Mouse (Mus musculus): ENCODE measurements around the gene Cers6. TPM values are rescaled to one million over a fixed set of nuclear protein-coding genes. Genes with fewer than 3 reads are reported as not detected.

Cers6 gene
- polyA plus RNA-seq, 1 experiment from 2014 or later: 80.1 TPM

DNA sequence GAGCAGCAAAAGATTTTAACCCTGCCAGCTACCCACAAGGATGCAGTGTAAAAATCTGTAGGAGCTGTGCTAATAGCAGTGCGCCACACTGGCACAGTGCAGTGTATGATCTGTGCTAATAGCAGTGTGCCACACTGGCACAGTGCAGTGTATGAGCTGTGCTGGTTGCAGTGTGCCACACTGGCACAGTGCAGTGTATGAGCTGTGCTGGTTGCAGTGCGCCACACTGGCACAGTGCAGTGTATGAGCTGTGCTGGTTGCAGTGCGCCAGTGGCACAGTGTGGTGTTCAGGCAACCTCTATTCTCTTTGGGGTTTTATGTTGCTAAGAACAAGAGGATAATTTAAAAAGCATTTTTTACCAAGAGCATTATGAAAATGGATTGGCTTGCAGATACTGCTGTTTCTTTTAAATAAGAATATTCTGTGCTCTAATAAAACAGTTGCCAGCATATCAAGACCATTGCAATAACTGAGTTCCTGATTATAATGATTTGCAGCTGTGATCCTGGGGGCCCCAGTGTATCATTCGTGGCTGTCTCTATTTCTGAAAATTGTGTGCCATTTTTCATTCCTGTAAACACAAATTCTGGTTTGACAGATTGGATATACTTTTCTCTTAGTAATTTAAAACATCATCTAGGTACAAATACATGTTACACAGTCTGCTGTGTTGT, 159.5 kb downstream of the Cers6 start:
- H3K27ac ChIP-seq: no peak overlapping the region

DNA sequence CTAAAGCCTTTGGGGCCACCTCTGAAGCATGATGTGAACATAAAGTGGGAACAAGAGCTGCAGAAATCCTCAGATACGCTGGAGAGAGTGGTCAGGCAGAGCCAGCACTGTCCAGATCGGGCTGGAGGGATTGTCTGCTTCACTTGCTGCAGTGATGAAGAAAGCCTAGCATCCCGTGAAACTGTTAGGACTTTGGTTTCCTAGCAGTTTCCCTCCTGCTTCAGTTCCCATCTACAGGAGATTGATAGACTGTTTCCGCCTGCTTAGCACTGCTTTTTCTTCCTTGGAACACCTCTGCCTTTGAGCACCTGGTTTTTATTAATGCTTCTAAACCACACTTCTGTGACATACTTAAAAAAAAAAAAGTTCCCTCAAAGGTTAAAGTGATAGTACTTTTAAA, 160.3 kb downstream of the Cers6 start:
- no peak overlapping the region for H3K4me3 ChIP-seq (replicated peaks; ENCODE audit: low read length)
- no peak for DNase-seq (ENCODE audit: low spot score)
- H3K4me1 ChIP-seq (replicated peaks; ENCODE audit: control insufficient read depth, insufficient read depth, low read length): 0 out of 2 replicates have a peak, but pooled peaks cover 5% of the 10 kb centered on the region
- H3K36me3 ChIP-seq (replicated peaks; ENCODE audit: control insufficient read depth, insufficient read depth): no peaks in the 10 kb centered on the region
- H3K27me3 ChIP-seq (ENCODE audit: control insufficient read depth, insufficient read depth, low read length): no peaks in the 10 kb centered on the region
- no peaks in the 10 kb centered on the region for H3K9me3 ChIP-seq (ENCODE audit: control insufficient read depth, low read length)
- no peak overlapping the region for H3K4me2 ChIP-seq (replicated peaks)
- no peak overlapping the region for H3K27ac ChIP-seq
- 45% methylated on average over 4 of the region's 4 CpGs for WGBS
- no peak overlapping the region for H3K9ac ChIP-seq
- no peak for ATAC-seq (ENCODE audit: low FRiP score)

More for the DNA sequence above, 159.5 kb downstream of the Cers6 start:
- peak; percentile 46; the same call in 1 of the 2 replicates for ATAC-seq (ENCODE audit: low FRiP score)
- H3K36me3 ChIP-seq (replicated peaks; ENCODE audit: control insufficient read depth, insufficient read depth): no peaks in the 10 kb centered on the region
- H3K9me3 ChIP-seq (ENCODE audit: control insufficient read depth, low read length): no peaks in the 10 kb centered on the region
- 0 out of 2 replicates have a peak, but pooled peaks cover 5% of the 10 kb centered on the region for H3K4me1 ChIP-seq (replicated peaks; ENCODE audit: control insufficient read depth, insufficient read depth, low read length)
- DNase-seq (ENCODE audit: low spot score): no peak
- H3K9ac ChIP-seq: no peak overlapping the region
- no peaks in the 10 kb centered on the region for H3K27me3 ChIP-seq (ENCODE audit: control insufficient read depth, insufficient read depth, low read length)
- no peak overlapping the region for H3K4me2 ChIP-seq (replicated peaks)
- no peak overlapping the region for H3K4me3 ChIP-seq (replicated peaks; ENCODE audit: low read length)
- WGBS: 87% methylated on average over 4 of the region's 4 CpGs

DNA sequence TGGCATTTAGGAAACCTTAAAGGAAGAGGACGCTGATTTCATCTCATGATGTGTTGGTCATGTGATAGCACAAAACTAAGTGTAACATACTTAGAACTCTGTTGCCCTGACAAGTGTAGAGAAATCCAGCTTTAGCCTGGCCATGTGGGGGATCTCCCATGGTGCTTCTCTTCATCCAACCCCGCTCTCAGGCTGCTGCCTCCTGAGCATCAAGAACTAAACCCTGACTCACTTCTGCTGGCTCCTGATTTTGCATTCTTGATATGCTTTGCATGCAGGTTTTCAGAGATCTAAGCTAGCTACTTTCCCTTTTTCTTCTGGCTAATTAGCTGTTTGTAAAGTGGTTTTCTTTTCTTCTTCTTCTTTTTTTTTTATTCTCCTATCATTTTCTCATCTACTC, 163.6 kb downstream of the Cers6 start:
- no peak for DNase-seq (ENCODE audit: low spot score)
- Histone ChIP-seq H3K4me3 (replicated peaks; ENCODE audit: low read length) (no peak overlapping the region), H3K27me3 (ENCODE audit: control insufficient read depth, insufficient read depth, low read length) (no peaks in the 10 kb centered on the region), H3K36me3 (replicated peaks; ENCODE audit: control insufficient read depth, insufficient read depth) (no peaks in the 10 kb centered on the region), H3K9me3 (ENCODE audit: control insufficient read depth, low read length) (no peaks in the 10 kb centered on the region), H3K4me2 (replicated peaks) (no peak overlapping the region), H3K27ac (no peak overlapping the region), H3K4me1 (replicated peaks; ENCODE audit: control insufficient read depth, insufficient read depth, low read length) (0 out of 2 replicates have a peak, but pooled peaks cover 5% of the 10 kb centered on the region), H3K9ac (no peak overlapping the region)
- no peak for ATAC-seq (ENCODE audit: low FRiP score)
- WGBS: 87% methylated on average over 2 of the region's 2 CpGs

DNA sequence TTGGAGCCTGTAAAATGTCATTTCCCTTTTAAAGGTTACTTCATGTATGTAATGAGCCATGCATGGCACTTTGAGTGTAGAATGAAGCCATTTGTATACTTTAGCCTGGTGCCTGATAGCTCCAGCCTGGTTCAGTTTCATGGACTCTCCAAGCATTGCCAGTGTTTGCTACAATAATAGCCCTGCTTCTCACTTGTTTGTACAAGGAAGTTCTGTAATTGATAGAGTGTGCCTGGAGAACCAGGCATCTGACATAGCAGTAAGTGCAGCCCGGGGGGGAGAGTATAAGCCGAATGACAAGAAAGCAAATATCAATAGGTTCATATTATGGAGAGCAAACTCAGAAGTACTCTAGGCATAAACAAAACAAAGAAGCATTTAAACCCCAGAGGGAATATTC, 171.3 kb downstream of the Cers6 start:
- peak overlapping the region; percentile 28; the same call in 1 of the 2 replicates for H3K27ac ChIP-seq
- no peak overlapping the region for H3K9ac ChIP-seq
- H3K27me3 ChIP-seq (ENCODE audit: control insufficient read depth, insufficient read depth, low read length): no peaks in the 10 kb centered on the region
- H3K9me3 ChIP-seq (ENCODE audit: control insufficient read depth, low read length): no peaks in the 10 kb centered on the region
- H3K4me3 ChIP-seq (replicated peaks; ENCODE audit: low read length): no peak overlapping the region
- DNase-seq (ENCODE audit: low spot score): no peak
- ATAC-seq (ENCODE audit: low FRiP score): no peak
- no peak overlapping the region for H3K4me2 ChIP-seq (replicated peaks)
- WGBS: 58% methylated on average over 2 of the region's 2 CpGs
- H3K36me3 ChIP-seq (replicated peaks; ENCODE audit: control insufficient read depth, insufficient read depth): no peaks in the 10 kb centered on the region
- H3K4me1 ChIP-seq (replicated peaks; ENCODE audit: control insufficient read depth, insufficient read depth, low read length): peaks cover 8% of the 10 kb centered on the region

DNA sequence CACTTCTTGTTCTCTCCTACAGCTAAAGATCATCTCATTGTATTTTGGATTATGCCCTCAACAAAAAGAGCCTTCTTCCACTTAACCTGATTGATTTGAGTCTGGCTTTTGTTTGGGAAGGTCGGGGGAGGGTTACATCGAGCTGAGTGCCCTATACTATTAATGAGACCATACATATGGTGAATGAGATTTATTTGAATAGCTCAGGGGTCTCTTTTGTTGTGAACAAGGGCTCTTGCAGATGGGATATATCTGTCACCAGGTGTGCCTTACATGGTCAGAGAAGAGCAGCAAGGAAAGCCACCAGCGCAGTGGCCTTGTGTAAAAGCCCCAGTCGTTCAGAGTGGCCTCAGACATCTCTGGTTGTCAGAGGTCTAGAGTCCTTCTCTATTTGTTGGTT, 174.2 kb downstream of the Cers6 start:
- H3K4me2 ChIP-seq (replicated peaks): no peak overlapping the region
- WGBS: 10% methylated on average over 4 of the region's 4 CpGs
- H3K27me3 ChIP-seq (ENCODE audit: control insufficient read depth, insufficient read depth, low read length): no peaks in the 10 kb centered on the region
- no peak overlapping the region for H3K27ac ChIP-seq
- peaks cover 8% of the 10 kb centered on the region for H3K4me1 ChIP-seq (replicated peaks; ENCODE audit: control insufficient read depth, insufficient read depth, low read length)
- no peak overlapping the region for H3K4me3 ChIP-seq (replicated peaks; ENCODE audit: low read length)
- ATAC-seq (ENCODE audit: low FRiP score): no peak
- DNase-seq (ENCODE audit: low spot score): no peak
- no peak overlapping the region for H3K9ac ChIP-seq
- H3K9me3 ChIP-seq (ENCODE audit: control insufficient read depth, low read length): no peaks in the 10 kb centered on the region
- no peaks in the 10 kb centered on the region for H3K36me3 ChIP-seq (replicated peaks; ENCODE audit: control insufficient read depth, insufficient read depth)

DNA sequence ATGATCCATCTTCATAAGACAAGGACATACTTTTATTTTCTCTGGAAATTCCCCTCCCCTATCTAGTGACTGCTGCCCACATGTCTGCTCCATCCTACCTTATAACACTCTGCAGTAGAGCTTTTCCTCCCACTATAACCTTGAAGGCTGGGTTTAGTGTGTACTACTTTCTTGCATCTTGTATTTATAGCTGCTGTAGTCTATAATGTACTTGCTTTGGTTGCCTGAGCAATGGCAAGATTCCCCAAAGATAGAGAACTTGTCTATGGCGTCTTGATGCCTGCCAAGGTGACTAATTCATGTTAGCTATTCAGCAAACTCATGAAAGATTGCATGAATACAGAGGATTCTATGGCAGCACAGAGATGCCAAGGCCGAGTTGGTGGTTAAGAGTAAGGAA, 176.1 kb downstream of the Cers6 start:
- H3K9ac ChIP-seq: no peak overlapping the region
- ATAC-seq (ENCODE audit: low FRiP score) (no peak), DNase-seq (ENCODE audit: low spot score) (no peak)
- no peaks in the 10 kb centered on the region for H3K27me3 ChIP-seq (ENCODE audit: control insufficient read depth, insufficient read depth, low read length)
- H3K36me3 ChIP-seq (replicated peaks; ENCODE audit: control insufficient read depth, insufficient read depth): no peaks in the 10 kb centered on the region
- H3K27ac ChIP-seq: no peak overlapping the region
- H3K4me1 ChIP-seq (replicated peaks; ENCODE audit: control insufficient read depth, insufficient read depth, low read length): peaks cover 11% of the 10 kb centered on the region
- no peak overlapping the region for H3K4me2 ChIP-seq (replicated peaks)
- no peaks in the 10 kb centered on the region for H3K9me3 ChIP-seq (ENCODE audit: control insufficient read depth, low read length)
- H3K4me3 ChIP-seq (replicated peaks; ENCODE audit: low read length): no peak overlapping the region
- 88% methylated on average over 2 of the region's 2 CpGs for WGBS

DNA sequence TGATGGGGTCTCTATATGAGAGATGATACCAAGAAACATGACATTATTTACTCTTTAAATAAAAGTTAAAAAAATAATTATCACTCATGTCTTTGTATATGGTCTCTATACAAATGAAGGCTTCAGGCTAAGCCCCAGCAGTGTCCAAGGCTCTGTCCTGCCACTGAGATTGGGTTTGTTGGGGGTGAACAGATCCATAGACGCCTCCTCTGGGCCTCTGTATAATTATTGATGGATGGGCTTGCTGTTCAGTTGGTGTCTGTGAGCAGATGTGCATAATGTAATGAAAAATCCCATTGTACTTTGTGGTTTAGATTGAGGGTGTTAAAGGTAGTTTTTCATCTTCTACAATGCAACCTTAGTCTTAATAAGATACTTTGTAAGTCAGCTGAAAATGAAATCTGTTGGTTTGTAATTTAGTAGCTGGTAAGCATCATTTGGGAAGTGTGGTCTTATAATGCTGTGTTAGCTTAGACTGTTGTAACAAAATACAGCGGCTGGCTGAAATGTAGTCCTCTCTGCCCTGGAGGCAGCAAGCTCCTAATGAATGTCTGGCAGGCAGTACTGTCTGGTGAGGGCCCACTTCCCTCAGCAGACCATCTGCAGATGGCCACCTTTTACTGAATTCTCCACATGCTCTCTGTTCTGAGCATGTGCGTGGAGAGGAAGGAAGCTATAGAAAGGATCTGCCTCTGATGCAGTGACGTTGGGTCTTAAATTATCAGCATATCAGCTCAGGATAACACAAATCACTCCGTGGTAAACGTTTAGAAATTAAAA, 181.3 kb downstream of the Cers6 start:
- no peak overlapping the region for H3K4me2 ChIP-seq (replicated peaks)

DNA sequence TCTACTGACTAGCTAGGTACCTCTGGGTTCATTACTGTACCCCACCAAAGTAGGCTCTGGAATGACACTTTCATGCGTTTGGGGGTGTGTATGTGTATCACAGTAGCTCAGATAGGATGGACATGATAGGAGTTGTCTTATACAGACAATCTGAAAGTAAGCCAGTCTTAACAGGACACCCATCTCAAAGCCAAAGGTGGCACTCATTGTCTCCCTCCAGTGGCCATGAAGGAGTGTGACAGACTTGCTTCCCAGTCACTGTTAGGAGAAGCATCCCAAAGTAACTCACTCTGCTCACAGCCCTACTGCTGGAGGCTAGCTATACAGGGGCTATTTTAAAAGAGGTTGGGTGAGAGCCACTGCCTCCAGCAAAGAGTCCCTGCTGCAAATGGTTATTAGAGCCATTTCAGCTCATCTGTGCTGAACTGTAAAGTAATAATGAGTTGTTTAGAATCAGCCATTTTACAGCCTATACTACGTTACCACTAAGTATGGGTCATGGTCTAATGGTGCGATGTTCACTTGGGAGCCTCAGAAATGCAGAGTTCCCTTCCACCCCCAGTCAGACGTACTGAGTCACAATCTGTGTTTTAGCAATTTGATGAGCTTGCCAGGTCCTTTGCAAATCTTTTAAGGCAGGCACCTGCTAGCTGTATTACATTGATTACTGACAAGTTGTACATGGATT, 182.3 kb downstream of the Cers6 start:
- H3K9ac ChIP-seq: no peak overlapping the region
- no peak overlapping the region for H3K4me3 ChIP-seq (replicated peaks; ENCODE audit: low read length)
- H3K36me3 ChIP-seq (replicated peaks; ENCODE audit: control insufficient read depth, insufficient read depth): no peaks in the 10 kb centered on the region
- H3K4me1 ChIP-seq (replicated peaks; ENCODE audit: control insufficient read depth, insufficient read depth, low read length): peaks cover 26% of the 10 kb centered on the region
- ATAC-seq (ENCODE audit: low FRiP score) (peak; percentile 76), DNase-seq (ENCODE audit: low spot score) (peak; percentile 69)
- no peaks in the 10 kb centered on the region for H3K9me3 ChIP-seq (ENCODE audit: control insufficient read depth, low read length)
- H3K4me2 ChIP-seq (replicated peaks): no peak overlapping the region
- H3K27ac ChIP-seq: peak overlapping the region; percentile 38; the same call in 1 of the 2 replicates
- WGBS: 54% methylated on average over 4 of the region's 4 CpGs
- H3K27me3 ChIP-seq (ENCODE audit: control insufficient read depth, insufficient read depth, low read length): no peaks in the 10 kb centered on the region

More for the DNA sequence above, 181.3 kb downstream of the Cers6 start:
- Histone ChIP-seq H3K27me3 (ENCODE audit: control insufficient read depth, insufficient read depth, low read length) (no peaks in the 10 kb centered on the region), H3K4me1 (replicated peaks; ENCODE audit: control insufficient read depth, insufficient read depth, low read length) (peaks cover 19% of the 10 kb centered on the region), H3K27ac (peak overlapping the region; percentile 70), H3K9me3 (ENCODE audit: control insufficient read depth, low read length) (no peaks in the 10 kb centered on the region), H3K9ac (no peak overlapping the region), H3K4me3 (replicated peaks; ENCODE audit: low read length) (no peak overlapping the region), H3K36me3 (replicated peaks; ENCODE audit: control insufficient read depth, insufficient read depth) (no peaks in the 10 kb centered on the region)
- 43% methylated on average over 6 of the region's 6 CpGs for WGBS
- no peak for DNase-seq (ENCODE audit: low spot score)
- ATAC-seq (ENCODE audit: low FRiP score): peak; percentile 74

DNA sequence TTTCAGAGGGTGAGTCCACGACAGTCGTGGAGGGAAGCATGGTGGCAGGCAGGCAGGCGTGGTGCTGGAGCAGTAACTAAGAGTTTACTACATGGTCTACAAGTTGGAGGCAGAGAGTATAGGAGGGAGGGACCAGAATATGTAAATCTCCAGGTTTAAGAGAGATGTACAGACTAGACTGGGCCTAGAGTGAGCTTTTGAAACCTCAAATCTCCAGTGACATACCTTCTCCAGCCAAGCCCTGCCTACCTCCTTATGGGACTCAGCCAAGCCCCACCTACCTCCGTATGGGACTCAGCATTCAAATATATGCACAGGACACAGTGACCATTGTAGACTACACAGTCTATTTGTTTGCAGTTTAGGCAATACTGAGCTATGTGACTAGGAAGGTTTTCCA, 184.7 kb downstream of the Cers6 start:
- no peaks in the 10 kb centered on the region for H3K36me3 ChIP-seq (replicated peaks; ENCODE audit: control insufficient read depth, insufficient read depth)
- H3K4me2 ChIP-seq (replicated peaks): no peak overlapping the region
- no peak overlapping the region for H3K9ac ChIP-seq
- no peaks in the 10 kb centered on the region for H3K9me3 ChIP-seq (ENCODE audit: control insufficient read depth, low read length)
- ATAC-seq (ENCODE audit: low FRiP score) (no peak), DNase-seq (ENCODE audit: low spot score) (no peak)
- WGBS: 88% methylated on average over 4 of the region's 4 CpGs
- H3K27ac ChIP-seq: no peak overlapping the region
- H3K27me3 ChIP-seq (ENCODE audit: control insufficient read depth, insufficient read depth, low read length): no peaks in the 10 kb centered on the region
- no peak overlapping the region for H3K4me3 ChIP-seq (replicated peaks; ENCODE audit: low read length)
- H3K4me1 ChIP-seq (replicated peaks; ENCODE audit: control insufficient read depth, insufficient read depth, low read length): peaks cover 30% of the 10 kb centered on the region

All from hindbrain, embryonic 14.5 days (tissue).